Mouse (Mus musculus) brain, embryonic 14.5 days (tissue): ENCODE data around the gene a.

Experiments
- CTCF ChIP-seq: fragments of 200-500 bp; IDR thresholded peaks from 2 replicates; pipeline ENCODE4 v1.5.1; 2012; ENCODE audit warnings: inconsistent platforms, mild to moderate bottlenecking, moderate library complexity, borderline replicate concordance; ENCODE audit not compliant: insufficient read depth, insufficient read length; ENCODE audit errors: extremely low read depth
- POLR2A ChIP-seq: fragments of 200-500 bp; IDR thresholded peaks from 2 replicates; pipeline ENCODE4 v1.6.1; 2012; ENCODE audit warnings: mild to moderate bottlenecking, inconsistent platforms, borderline replicate concordance; ENCODE audit not compliant: poor library complexity, insufficient read depth, insufficient read length, severe bottlenecking; ENCODE audit errors: extremely low read depth

DNA sequence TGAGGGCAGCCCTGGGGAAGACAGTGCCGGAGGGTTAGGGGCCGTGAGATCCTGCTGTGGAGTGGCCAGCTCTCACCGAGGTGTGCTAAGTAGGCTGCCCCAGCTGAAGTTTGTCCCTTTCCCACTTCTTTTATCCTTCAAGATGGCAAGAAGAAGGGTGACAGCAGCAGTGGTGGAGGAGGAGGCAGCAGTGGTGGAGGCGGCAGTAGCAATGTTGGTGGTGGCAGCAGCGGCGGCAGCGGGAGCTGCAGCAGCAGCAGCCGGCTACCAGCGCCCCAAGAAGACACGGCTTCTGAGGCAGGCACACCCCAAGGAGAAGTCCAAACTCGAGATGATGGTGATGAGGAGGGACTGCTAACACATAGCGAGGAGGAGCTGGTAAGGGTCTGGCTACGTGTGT lies 72.5 kb downstream of the a start:
- TF ChIP-seq CTCF (no peak), POLR2A (no peak)
